Mouse (Mus musculus) G1E (cell line): ENCODE measurements around the gene 1700003F12Rik.

ENCODE experiments used
- CTCF ChIP-seq: IDR thresholded peaks from 2 replicates; pipeline ENCODE4 v1.5.1; 2012; ENCODE audit warnings: low read depth, low read length, inconsistent platforms, mixed read lengths
- GATA1 ChIP-seq: IDR thresholded peaks from 2 replicates; pipeline ENCODE4 v1.6.1; 2012; ENCODE audit warnings: borderline replicate concordance, low read length, inconsistent platforms, mixed read lengths
- GATA2 ChIP-seq: IDR thresholded peaks from 2 replicates; pipeline ENCODE4 v1.6.1; 2012; ENCODE audit warnings: low read depth, low read length, inconsistent platforms, borderline replicate concordance
- POLR2AphosphoS5 ChIP-seq: IDR thresholded peaks from 2 replicates; pipeline ENCODE4 v1.6.1; 2012; ENCODE audit warnings: low read depth, low read length, inconsistent platforms; ENCODE audit not compliant: insufficient replicate concordance
- TAL1 ChIP-seq: conservative IDR thresholded peaks from 2 replicates; pipeline ENCODE4 v1.6.1; 2012; ENCODE audit warnings: low read depth, low read length, inconsistent platforms, mixed read lengths

DNA sequence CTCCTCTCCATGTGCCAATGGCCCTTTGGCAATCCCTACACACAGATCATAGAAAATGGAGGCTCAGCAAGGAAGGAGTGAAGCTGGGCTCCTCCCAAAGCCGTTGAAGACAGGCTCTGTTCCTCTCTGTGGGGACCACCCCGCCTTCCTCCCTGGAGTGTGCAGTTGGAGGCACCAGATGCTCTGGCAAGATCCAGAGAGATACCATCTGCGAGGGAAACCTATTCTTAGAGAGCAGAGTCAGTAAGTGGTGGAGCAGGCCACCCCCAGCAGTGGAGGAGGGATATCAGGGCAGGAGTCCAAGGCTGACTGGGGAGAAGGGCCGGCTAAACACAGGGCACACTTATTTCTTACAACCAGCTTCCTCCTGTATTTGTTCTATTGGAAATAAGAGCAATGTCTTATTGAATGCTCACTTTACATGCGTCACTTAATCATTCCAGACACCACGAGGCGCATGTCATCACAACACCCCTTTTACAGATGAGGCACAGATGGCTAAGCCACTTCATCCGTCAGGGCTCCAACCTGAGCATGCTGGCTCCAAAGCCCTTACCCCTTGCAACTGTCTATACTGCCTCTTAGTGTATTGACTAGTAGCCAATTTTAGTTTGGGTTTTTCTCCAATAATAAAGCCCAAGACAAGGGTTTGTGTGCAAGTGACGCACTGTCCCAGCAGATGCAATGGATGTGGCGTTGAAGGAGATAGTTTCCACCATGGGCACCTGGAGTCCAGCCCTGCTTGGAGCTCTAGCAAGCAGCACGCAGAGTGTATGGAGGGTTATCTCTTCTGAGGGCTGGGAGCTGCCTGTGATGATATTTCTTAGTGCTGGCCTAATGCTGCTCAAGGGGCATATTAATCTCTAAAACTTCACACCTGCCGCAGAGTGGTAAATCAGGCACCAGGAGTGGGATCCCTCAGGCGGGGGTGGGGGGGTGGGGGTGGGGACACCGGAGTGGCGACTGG, 37.3 kb downstream of the 1700003F12Rik start:
- no peak for TF ChIP-seq CTCF
- no peak for TF ChIP-seq GATA1
- peak; percentile 34; the same call in 1 of the 2 replicates for TF ChIP-seq TAL1
- TF ChIP-seq POLR2AphosphoS5, result no peak
- TF ChIP-seq GATA2, result no peak
